Mouse (Mus musculus) A20 (cell line): ENCODE data around the gene Sgca.
"Not testable (repeated sequence)": the region's sequence is repeated elsewhere in the genome, so short reads cannot be mapped to it uniquely, and the experiment has no call there.

Experiments
- DNase-seq: peaks from one replicate; pipeline ENCODE4 v3.0.0-alpha.2; 2011; ENCODE audit warnings: low read depth, low spot score

Sgca gene

GRCm38 (mm10) chr11:94976199-94976598, at the start of gene Sgca:
Gene Sgca (minus strand): TSS chr11:94976327.
- DNase-seq: no peak

GRCm38 (mm10) chr11:95025227-95026012, 49.3 kb upstream of the Sgca start:
- no peak for DNase-seq

GRCm38 (mm10) chr11:95024439-95025184, 48.5 kb upstream of the Sgca start:
- DNase-seq: no peak

- DNase-seq: no peak
Observed at GRCm38 (mm10) chr11:95023481-95023880, 47.4 kb upstream of the Sgca start.

GRCm38 (mm10) chr11:95022237-95022992, 46.3 kb upstream of the Sgca start:
- peak; percentile 53 for DNase-seq

- DNase-seq: no peak
Observed at GRCm38 (mm10) chr11:95015484-95015883, 39.4 kb upstream of the Sgca start.

GRCm38 (mm10) chr11:95012487-95012886, 36.4 kb upstream of the Sgca start:
- DNase-seq: no peak

GRCm38 (mm10) chr11:95012075-95012474, 35.9 kb upstream of the Sgca start:
- no peak for DNase-seq

- DNase-seq: no peak
Observed at GRCm38 (mm10) chr11:95011416-95011815, 35.3 kb upstream of the Sgca start.

- DNase-seq: not testable (repeated sequence)
Observed at GRCm38 (mm10) chr11:95010841-95011403, 34.8 kb upstream of the Sgca start.

GRCm38 (mm10) chr11:95010141-95010739, 34.1 kb upstream of the Sgca start:
- DNase-seq: no peak

GRCm38 (mm10) chr11:95009629-95010014, 33.5 kb upstream of the Sgca start, which contains the start of gene Samd14:
Gene Samd14 (plus strand): TSS chr11:95009879.
- DNase-seq: peak; percentile 32

GRCm38 (mm10) chr11:95008661-95009628, 32.8 kb upstream of the Sgca start:
- no peak for DNase-seq

GRCm38 (mm10) chr11:95007418-95007817, 31.3 kb upstream of the Sgca start:
- no peak for DNase-seq

- DNase-seq: peak; percentile 91
Observed at GRCm38 (mm10) chr11:95006525-95007219, 30.5 kb upstream of the Sgca start.

- no peak for DNase-seq
Observed at GRCm38 (mm10) chr11:95006038-95006437, 29.9 kb upstream of the Sgca start.

- no peak for DNase-seq
Observed at GRCm38 (mm10) chr11:95004937-95005198, 28.7 kb upstream of the Sgca start.

GRCm38 (mm10) chr11:95004136-95004936, 28.2 kb upstream of the Sgca start:
- DNase-seq: no peak

GRCm38 (mm10) chr11:95002705-95003104, 26.6 kb upstream of the Sgca start:
- no peak for DNase-seq
